10 mouse cellular contexts compared by ENCODE assay signal in the genomic region with DNA sequence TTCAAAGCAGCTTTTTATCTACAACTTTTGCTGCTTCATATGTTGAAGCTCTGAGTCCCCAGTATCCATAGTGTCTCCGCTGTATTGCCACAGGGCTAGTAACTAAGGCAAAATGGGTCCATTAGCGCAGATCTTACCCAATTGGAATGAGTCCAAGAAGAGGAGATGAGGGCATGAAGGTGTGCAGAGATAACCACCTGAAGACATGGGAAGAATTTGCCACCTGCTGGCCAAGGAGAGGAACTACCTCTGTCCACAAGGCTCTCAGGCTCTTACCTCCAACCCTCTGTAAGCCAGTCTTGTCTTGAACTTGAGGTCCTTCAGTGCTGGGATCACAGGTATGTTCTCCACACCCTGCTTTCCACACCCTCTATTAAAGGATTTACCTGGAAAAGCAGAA. TPM values are rescaled to one million over a fixed set of nuclear protein-coding genes. Genes with fewer than 3 reads are reported as not detected.
DNase-seq lines count a peak whose midpoint lies in the region; ATAC-seq and TF ChIP-seq lines count a peak whose summit lies in the region.
"Had no signal": no experiment of that assay in that cellular context is flagged by ENCODE, and none has a peak within 500 bp of the region (broad histone marks: within the 10 kb centered on the region; RNA-seq: fewer than 3 reads in every experiment).

No protein-coding gene starts in this region.

- H3K9ac ChIP-seq in forebrain, postnatal 0 days = no peak overlapping the region
- no peak overlapping the region for H3K9ac ChIP-seq in forebrain, embryonic 16.5 days (replicated peaks; ENCODE audit: low read depth, low read length)
- H3K9ac ChIP-seq: liver, embryonic 15.5 days; stomach, embryonic 15.5 days had no signal

- peak; percentile 19 for DNase-seq in forebrain, postnatal 0 days
- no peak for DNase-seq in forebrain, embryonic 10.5 days (ENCODE audit: extremely low spot score, low spot score)
- DNase-seq in urinary bladder, postnatal 14 days (ENCODE audit: low spot score) = peak; percentile 10
- no peak for DNase-seq in urinary bladder, postnatal 10 days (ENCODE audit: low spot score)
- peak; percentile 59 for DNase-seq in retina, embryonic 14.5 days (ENCODE audit: low spot score)
- DNase-seq in left cerebral cortex, adult 8-10 months (ENCODE audit: low spot score in 2 of 2) = no peak

- TF ChIP-seq CTCF in forebrain, postnatal 0 days (IDR thresholded peaks at IDR 0.05; ENCODE audit: low read depth) = peak; percentile 62
- TF ChIP-seq CTCF in embryonic fibroblast, embryonic 13.5 days (IDR thresholded peaks at IDR 0.05; ENCODE audit: borderline replicate concordance, insufficient read depth, low read length) = 0 out of 2 replicates have a peak, but pooled peaks have one; percentile 32

- 64% methylated on average over 2 of the region's 2 CpGs for WGBS in forebrain, postnatal 0 days
- 75% methylated on average over 2 of the region's 2 CpGs for WGBS in forebrain, embryonic 10.5 days
- WGBS in forebrain, embryonic 16.5 days = 57% methylated on average over 2 of the region's 2 CpGs

- TF ChIP-seq POLR2A in embryonic fibroblast, embryonic 13.5 days (IDR thresholded peaks at IDR 0.05; ENCODE audit: low read depth, low read length) = no peak

- no peaks in the 10 kb centered on the region for H3K36me3 ChIP-seq in forebrain, postnatal 0 days (ENCODE audit: insufficient read depth)
- no peaks in the 10 kb centered on the region for H3K36me3 ChIP-seq in forebrain, embryonic 10.5 days (replicated peaks)
- H3K36me3 ChIP-seq in forebrain, embryonic 16.5 days (ENCODE audit: control insufficient read depth, insufficient read depth) = no peaks in the 10 kb centered on the region
- H3K36me3 ChIP-seq: liver, embryonic 15.5 days; stomach, embryonic 15.5 days had no signal

- H3K27ac ChIP-seq in forebrain, postnatal 0 days (ENCODE audit: low read depth, low read length) = no peak overlapping the region
- no peak overlapping the region for H3K27ac ChIP-seq in forebrain, embryonic 10.5 days
- no peak overlapping the region for H3K27ac ChIP-seq in embryonic fibroblast, embryonic 13.5 days (ENCODE audit: insufficient read depth, low read length)
- H3K27ac ChIP-seq in forebrain, embryonic 16.5 days (ENCODE audit: low read length) = no peak overlapping the region
- H3K27ac ChIP-seq: liver, embryonic 15.5 days; stomach, embryonic 15.5 days had no signal

- H3K27me3 ChIP-seq in forebrain, postnatal 0 days (ENCODE audit: insufficient read depth, low read length) = no peaks in the 10 kb centered on the region
- H3K27me3 ChIP-seq in forebrain, embryonic 10.5 days (ENCODE audit: poor library complexity, severe bottlenecking) = no peaks in the 10 kb centered on the region
- no peaks in the 10 kb centered on the region for H3K27me3 ChIP-seq in forebrain, embryonic 16.5 days (replicated peaks; ENCODE audit: control insufficient read depth, insufficient read depth, low read length)
- H3K27me3 ChIP-seq: liver, embryonic 15.5 days; stomach, embryonic 15.5 days had no signal

- no peaks in the 10 kb centered on the region for H3K9me3 ChIP-seq in forebrain, postnatal 0 days (ENCODE audit: low read length)
- H3K9me3 ChIP-seq in forebrain, embryonic 10.5 days = no peaks in the 10 kb centered on the region
- H3K9me3 ChIP-seq in forebrain, embryonic 16.5 days (ENCODE audit: control insufficient read depth, low read length) = no peaks in the 10 kb centered on the region
- H3K9me3 ChIP-seq: liver, embryonic 15.5 days; stomach, embryonic 15.5 days had no signal

- no peak overlapping the region for H3K4me3 ChIP-seq in forebrain, postnatal 0 days (ENCODE audit: low read depth, low read length)
- H3K4me3 ChIP-seq in forebrain, embryonic 10.5 days = no peak overlapping the region
- H3K4me3 ChIP-seq in embryonic fibroblast, embryonic 13.5 days (ENCODE audit: insufficient read depth, low read length) = no peak overlapping the region
- no peak overlapping the region for H3K4me3 ChIP-seq in forebrain, embryonic 16.5 days (replicated peaks; ENCODE audit: low read length)
- H3K4me3 ChIP-seq: liver, embryonic 15.5 days; stomach, embryonic 15.5 days had no signal

- H3K4me2 ChIP-seq in forebrain, postnatal 0 days (ENCODE audit: low read depth) = no peak overlapping the region
- H3K4me2 ChIP-seq in forebrain, embryonic 16.5 days (ENCODE audit: low read length) = no peak overlapping the region
- H3K4me2 ChIP-seq: liver, embryonic 15.5 days; stomach, embryonic 15.5 days had no signal

- no peak for ATAC-seq in forebrain, postnatal 0 days
- ATAC-seq in forebrain, embryonic 16.5 days = no peak

- H3K4me1 ChIP-seq in forebrain, postnatal 0 days (ENCODE audit: insufficient read depth) = no peaks in the 10 kb centered on the region
- H3K4me1 ChIP-seq in forebrain, embryonic 10.5 days = no peaks in the 10 kb centered on the region
- no peaks in the 10 kb centered on the region; the same call in 1 of the 2 replicates for H3K4me1 ChIP-seq in embryonic fibroblast, embryonic 13.5 days (ENCODE audit: control insufficient read depth, insufficient read depth, low read length)
- H3K4me1 ChIP-seq in forebrain, embryonic 16.5 days (replicated peaks; ENCODE audit: control insufficient read depth, insufficient read depth, low read length) = no peaks in the 10 kb centered on the region
- H3K4me1 ChIP-seq: liver, embryonic 15.5 days; stomach, embryonic 15.5 days had no signal

RNA-seq across cellular contexts. Expression of a gene that starts 27.1 kb away (rescaled TPM):
- not detected in 2 replicates for total RNA-seq in forebrain, postnatal 0 days (2014; rRNA removed)
- polyA plus RNA-seq in forebrain, postnatal 0 days (2015; fragmentation: Nextera tagmentation; extraction: Ambion mirVana) = not detected in 2 replicates
- not detected in 2 replicates for polyA plus RNA-seq in forebrain, embryonic 10.5 days (2016; fragmentation: Nextera tagmentation; extraction: Ambion mirVana)
- polyA plus RNA-seq in embryonic fibroblast, embryonic 13.5 days (2011; ENCODE audit: insufficient read length, low read depth, missing spikeins) = not detected in 2 replicates
- polyA plus RNA-seq in forebrain, embryonic 16.5 days (2015; fragmentation: Nextera tagmentation; extraction: Ambion mirVana) = not detected in 2 replicates
- total RNA-seq in left cerebral cortex, adult 8-10 months (2022) = not detected

RNA-seq across cellular contexts. Expression of a gene that starts 34.1 kb away (rescaled TPM):
- total RNA-seq in forebrain, postnatal 0 days (2014; rRNA removed) = not detected in 2 replicates
- not detected in 2 replicates for polyA plus RNA-seq in forebrain, postnatal 0 days (2015; fragmentation: Nextera tagmentation; extraction: Ambion mirVana)
- polyA plus RNA-seq in forebrain, embryonic 10.5 days (2016; fragmentation: Nextera tagmentation; extraction: Ambion mirVana) = not detected in 2 replicates
- polyA plus RNA-seq in embryonic fibroblast, embryonic 13.5 days (2011; ENCODE audit: insufficient read length, low read depth, missing spikeins) = not detected in 2 replicates
- not detected in 2 replicates for polyA plus RNA-seq in forebrain, embryonic 16.5 days (2015; fragmentation: Nextera tagmentation; extraction: Ambion mirVana)
- total RNA-seq in left cerebral cortex, adult 8-10 months (2022) = not detected

Comparison
In these comparisons a context has a peak if more than half of its experiments do, and no peak if none do; other contexts are left out.
1. DNase-seq: peak in forebrain, postnatal 0 days (single experiment), urinary bladder, postnatal 14 days (single experiment) and retina, embryonic 14.5 days (single experiment); none in forebrain, embryonic 10.5 days (single experiment), urinary bladder, postnatal 10 days (single experiment) and left cerebral cortex, adult 8-10 months (0 of 2).